Mouse (Mus musculus) embryonic facial prominence, embryonic 12.5 days (tissue): Measurements from ENCODE around the gene Alg13. TPM values are rescaled to one million over a fixed set of nuclear protein-coding genes. Genes with fewer than 3 reads are reported as not detected.

Experiments
- ATAC-seq: fragments of 200-750 bp; cut with Nextera tagmentation; 2 replicates; pipeline ENCODE4 v1.8.0; 2017; ENCODE audit not compliant: insufficient number of reproducible peaks, insufficient read depth, low FRiP score, low TSS enrichment
- H3K27ac ChIP-seq: fragments of 300-500 bp; sonication (generic); 2 replicates; pipeline ENCODE4 v1.5.1; 2016; ENCODE audit warnings: mild to moderate bottlenecking
- H3K27me3 ChIP-seq: fragments of 300-500 bp; sonication (generic); 2 replicates; pipeline ENCODE4 v1.6.1; 2016; ENCODE audit warnings: mild to moderate bottlenecking, moderate library complexity
- H3K36me3 ChIP-seq: fragments of 300-500 bp; sonication (generic); 2 replicates; pipeline ENCODE4 v1.6.1; 2016; ENCODE audit warnings: mild to moderate bottlenecking
- H3K4me1 ChIP-seq: fragments of 300-500 bp; sonication (generic); 2 replicates; pipeline ENCODE4 v1.6.1; 2016
- H3K4me2 ChIP-seq: fragments of 300-500 bp; sonication (generic); replicated peaks from 2 replicates; pipeline ENCODE4 v1.6.1; 2016; ENCODE audit warnings: mild to moderate bottlenecking, moderate library complexity
- H3K4me3 ChIP-seq: fragments of 300-500 bp; sonication (generic); 2 replicates; pipeline ENCODE4 v1.5.1; 2016; ENCODE audit warnings: mild to moderate bottlenecking
- H3K9ac ChIP-seq: fragments of 300-500 bp; sonication (generic); 2 replicates; pipeline ENCODE4 v1.6.1; 2016; ENCODE audit warnings: mild to moderate bottlenecking, moderate library complexity
- H3K9me3 ChIP-seq: fragments of 300-500 bp; sonication (generic); 2 replicates; pipeline ENCODE4 v1.6.1; 2016; ENCODE audit warnings: mild to moderate bottlenecking, moderate library complexity
- WGBS: fragments of 180-500 bp; shearing (Covaris S2); methylation state at CpG from one replicate; pipeline ENCODE4 v1.1.7; 2016; 5-methylcytosine and 5-hydroxymethylcytosine counted together
- microRNA-seq: library from miRNA; unstranded; fragments of <30 nt; microRNA quantifications from one replicate; pipeline ENCODE4, GENCODE M21; 2017
- polyA plus RNA-seq: library from polyadenylated mRNA; unstranded; fragments of >200 nt; fragmentation: Nextera tagmentation; extraction: Ambion mirVana; gene quantifications from 2 replicates; pipeline ENCODE4 v1.2.1, GENCODE M21; 2016

Alg13 gene
- polyA plus RNA-seq, 1 experiment from 2014 or later = 23.4 TPM

DNA sequence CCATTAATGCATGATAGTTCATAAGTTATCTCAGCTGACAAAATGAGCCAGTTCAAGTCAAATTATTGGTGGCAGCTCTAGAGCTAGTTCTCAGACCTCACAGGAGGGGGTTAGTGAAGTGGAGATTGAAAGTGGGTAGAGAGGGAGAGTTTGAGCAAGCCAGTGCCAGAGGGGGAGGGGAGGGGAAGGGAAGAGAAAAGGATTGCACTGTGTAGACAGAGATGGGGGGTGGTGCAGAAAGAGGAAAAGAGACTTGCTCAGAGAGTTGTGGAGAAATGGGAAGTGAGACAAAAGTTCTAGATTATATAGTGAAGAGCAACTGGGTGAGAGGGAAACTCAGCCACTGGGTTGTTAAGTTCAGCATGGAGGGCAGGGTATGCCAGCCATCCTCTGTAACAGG lies 20.8 kb downstream of the Alg13 start:
- Histone ChIP-seq H3K27ac (no peak overlapping the region), H3K9me3 (no peaks in the 10 kb centered on the region), H3K4me1 (no peaks in the 10 kb centered on the region), H3K36me3 (no peaks in the 10 kb centered on the region), H3K27me3 (no peaks in the 10 kb centered on the region), H3K4me2 (no peak overlapping the region), H3K9ac (no peak overlapping the region), H3K4me3 (no peak overlapping the region)
- no peak for ATAC-seq

GRCm38 (mm10) chrX:144374196-144374595 lies 56.6 kb downstream of the Alg13 start:
- ATAC-seq = no peak
- H3K9ac ChIP-seq = no peak overlapping the region
- no peaks in the 10 kb centered on the region for H3K36me3 ChIP-seq
- no peak overlapping the region for H3K4me3 ChIP-seq
- H3K9me3 ChIP-seq = no peaks in the 10 kb centered on the region
- H3K27me3 ChIP-seq = no peaks in the 10 kb centered on the region
- H3K4me2 ChIP-seq = no peak overlapping the region
- H3K4me1 ChIP-seq = no peaks in the 10 kb centered on the region
- 44% methylated on average over 2 of the region's 2 CpGs for WGBS
- H3K27ac ChIP-seq = no peak overlapping the region

- H3K9ac ChIP-seq = no peak overlapping the region
- no peak overlapping the region for H3K27ac ChIP-seq
- ATAC-seq = no peak
- no peaks in the 10 kb centered on the region for H3K9me3 ChIP-seq
- no peak overlapping the region for H3K4me2 ChIP-seq
- 26% methylated on average over 7 of the region's 7 CpGs for WGBS
- no peak overlapping the region for H3K4me3 ChIP-seq
- H3K4me1 ChIP-seq = no peaks in the 10 kb centered on the region
- no peaks in the 10 kb centered on the region for H3K36me3 ChIP-seq
- no peaks in the 10 kb centered on the region for H3K27me3 ChIP-seq
Observed at GRCm38 (mm10) chrX:144403526-144403925, 85.9 kb downstream of the Alg13 start.

- H3K4me1 ChIP-seq = no peaks in the 10 kb centered on the region
- no peaks in the 10 kb centered on the region for H3K36me3 ChIP-seq
- 55% methylated on average over 5 of the region's 5 CpGs for WGBS
- H3K4me2 ChIP-seq = no peak overlapping the region
- no peaks in the 10 kb centered on the region for H3K27me3 ChIP-seq
- H3K4me3 ChIP-seq = no peak overlapping the region
- no peaks in the 10 kb centered on the region for H3K9me3 ChIP-seq
- no peak overlapping the region for H3K27ac ChIP-seq
- ATAC-seq = no peak
- H3K9ac ChIP-seq = no peak overlapping the region
Observed at GRCm38 (mm10) chrX:144408036-144408435, 90.4 kb downstream of the Alg13 start.

DNA sequence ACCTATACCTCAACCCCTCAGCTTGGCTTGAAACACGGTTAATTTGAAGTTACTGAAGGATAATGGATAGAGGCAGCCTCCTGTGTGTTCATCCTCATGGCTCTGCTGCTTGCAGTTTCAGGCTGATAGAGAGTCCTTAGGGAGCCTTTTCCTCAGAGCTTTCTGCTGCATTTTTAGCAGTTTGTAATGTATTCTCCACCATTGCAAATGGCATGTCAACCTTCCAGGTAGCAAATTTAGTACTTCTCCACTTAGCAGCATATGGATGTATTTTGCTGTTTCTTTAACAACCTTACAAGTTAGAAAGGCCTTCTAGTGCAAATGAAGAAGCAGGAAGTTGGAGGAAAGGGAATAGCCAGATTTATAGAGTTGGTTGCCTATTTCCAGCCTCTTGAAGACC lies 102.7 kb downstream of the Alg13 start:
- ATAC-seq = no peak
- Histone ChIP-seq H3K9ac (no peak overlapping the region), H3K27me3 (no peaks in the 10 kb centered on the region), H3K4me3 (no peak overlapping the region), H3K4me2 (no peak overlapping the region), H3K4me1 (no peaks in the 10 kb centered on the region), H3K36me3 (no peaks in the 10 kb centered on the region), H3K9me3 (no peaks in the 10 kb centered on the region), H3K27ac (no peak overlapping the region)
- WGBS = 77% methylated on average over 1 of the region's 1 CpGs

- Histone ChIP-seq H3K36me3 (no peaks in the 10 kb centered on the region), H3K4me1 (no peaks in the 10 kb centered on the region), H3K9me3 (no peaks in the 10 kb centered on the region), H3K4me3 (no peak overlapping the region), H3K27me3 (no peaks in the 10 kb centered on the region), H3K4me2 (no peak overlapping the region), H3K27ac (no peak overlapping the region), H3K9ac (no peak overlapping the region)
- 82% methylated on average over 1 of the region's 1 CpGs for WGBS
- no peak for ATAC-seq
Observed at GRCm38 (mm10) chrX:144421091-144421490, 103.5 kb downstream of the Alg13 start.

GRCm38 (mm10) chrX:144423848-144424247 lies 106.2 kb downstream of the Alg13 start:
- Histone ChIP-seq H3K9ac (no peak overlapping the region), H3K4me2 (no peak overlapping the region), H3K27ac (no peak overlapping the region), H3K9me3 (no peaks in the 10 kb centered on the region), H3K4me1 (no peaks in the 10 kb centered on the region), H3K36me3 (no peaks in the 10 kb centered on the region), H3K27me3 (no peaks in the 10 kb centered on the region), H3K4me3 (no peak overlapping the region)
- no peak for ATAC-seq
- WGBS = 82% methylated on average over 3 of the region's 3 CpGs

Small RNAs within 50 kb of the gene (microRNA-seq; reads per million reads assigned to microRNA genes)
- not detected for gene Mir680-2

Other genes starting within 250 kb of the Alg13 start
- gene A730046J19Rik, start 164.1 kb upstream of the Alg13 start, polyA plus RNA-seq = 0.17 and 0.52 TPM in 2 replicates
- 0.06 TPM in 1 of 2 replicates, not detected in the other for gene Trpc5os, start 138.8 kb downstream of the Alg13 start, polyA plus RNA-seq